10 mouse cellular contexts compared by ENCODE assay signal in genomic region chr2:129911203-129911921, GRCm38 (mm10).
DNase-seq lines count a peak whose midpoint lies in the region; ATAC-seq and TF ChIP-seq lines count a peak whose summit lies in the region.
"Had no signal": no experiment of that assay in that cellular context is flagged by ENCODE, and none has a peak within 500 bp of the region (broad histone marks: within the 10 kb centered on the region; RNA-seq: fewer than 3 reads in every experiment).

No protein-coding gene starts in this region.

- no peak overlapping the region for H3K9ac ChIP-seq in forebrain, postnatal 0 days
- no peak overlapping the region for H3K9ac ChIP-seq in forebrain, embryonic 13.5 days
- no peak overlapping the region for H3K9ac ChIP-seq in hindbrain, postnatal 0 days (replicated peaks; ENCODE audit: low read length)
- H3K9ac ChIP-seq in heart, embryonic 11.5 days (ENCODE audit: low read depth, low read length) = no peak overlapping the region

- no peak overlapping the region for H3K4me3 ChIP-seq in forebrain, postnatal 0 days (ENCODE audit: low read depth, low read length)
- H3K4me3 ChIP-seq in forebrain, embryonic 13.5 days = no peak overlapping the region
- no peak overlapping the region for H3K4me3 ChIP-seq in hindbrain, postnatal 0 days (ENCODE audit: low read length)
- peak overlapping the region; percentile 14; the same call in 1 of the 2 replicates for H3K4me3 ChIP-seq in midbrain, embryonic 10.5 days
- H3K4me3 ChIP-seq in heart, embryonic 11.5 days (ENCODE audit: low read depth, low read length) = no peak overlapping the region

- 0 out of 2 replicates have a peak overlapping the region, but pooled peaks have one; percentile 4 for H3K4me2 ChIP-seq in forebrain, postnatal 0 days (ENCODE audit: low read depth)
- no peak overlapping the region for H3K4me2 ChIP-seq in forebrain, embryonic 13.5 days
- H3K4me2 ChIP-seq in hindbrain, postnatal 0 days (ENCODE audit: low read depth, low read length) = peak overlapping the region; percentile 17; the same call in 1 of the 2 replicates
- no peak overlapping the region for H3K4me2 ChIP-seq in heart, embryonic 11.5 days

- H3K9me3 ChIP-seq in forebrain, postnatal 0 days (ENCODE audit: low read length) = no peaks in the 10 kb centered on the region
- no peaks in the 10 kb centered on the region for H3K9me3 ChIP-seq in forebrain, embryonic 13.5 days (replicated peaks)
- H3K9me3 ChIP-seq in hindbrain, postnatal 0 days (ENCODE audit: low read length) = no peaks in the 10 kb centered on the region
- no peaks in the 10 kb centered on the region for H3K9me3 ChIP-seq in midbrain, embryonic 10.5 days (replicated peaks)
- 0 out of 2 replicates have a peak, but pooled peaks cover 2% of the 10 kb centered on the region for H3K9me3 ChIP-seq in heart, embryonic 11.5 days (replicated peaks; ENCODE audit: control insufficient read depth, low read length)

- DNase-seq in forebrain, postnatal 0 days = no peak
- peak; percentile 49 for DNase-seq in hindbrain, postnatal 0 days (ENCODE audit: low spot score)
- DNase-seq in midbrain, embryonic 10.5 days (ENCODE audit: low spot score) = peak; percentile 25
- DNase-seq in urinary bladder, postnatal 14 days (ENCODE audit: low spot score) = no peak
- DNase-seq in lung, postnatal 14 days = no peak
- DNase-seq: lung, postnatal 10 days had no signal

- H3K27ac ChIP-seq in forebrain, postnatal 0 days (ENCODE audit: low read depth, low read length) = no peak overlapping the region
- no peak overlapping the region for H3K27ac ChIP-seq in forebrain, embryonic 13.5 days
- H3K27ac ChIP-seq in hindbrain, postnatal 0 days = no peak overlapping the region
- peak overlapping the region; percentile 33; the same call in 1 of the 2 replicates for H3K27ac ChIP-seq in midbrain, embryonic 10.5 days (replicated peaks)
- no peak overlapping the region for H3K27ac ChIP-seq in heart, embryonic 11.5 days (ENCODE audit: low read depth, low read length)

- TF ChIP-seq CTCF in forebrain, postnatal 0 days (IDR thresholded peaks at IDR 0.05; ENCODE audit: low read depth) = no peak
- no peak for TF ChIP-seq CTCF in hindbrain, postnatal 0 days (IDR thresholded peaks at IDR 0.05; ENCODE audit: low read depth)

- H3K27me3 ChIP-seq in forebrain, postnatal 0 days (ENCODE audit: insufficient read depth, low read length) = no peaks in the 10 kb centered on the region
- H3K27me3 ChIP-seq in forebrain, embryonic 13.5 days = no peaks in the 10 kb centered on the region
- no peaks in the 10 kb centered on the region for H3K27me3 ChIP-seq in hindbrain, postnatal 0 days (ENCODE audit: insufficient read depth, low read length)
- H3K27me3 ChIP-seq in midbrain, embryonic 10.5 days (ENCODE audit: low read depth, poor library complexity, severe bottlenecking) = peaks cover 50% of the 10 kb centered on the region
- peaks cover 7% of the 10 kb centered on the region; the same call in 1 of the 2 replicates for H3K27me3 ChIP-seq in heart, embryonic 11.5 days (ENCODE audit: control insufficient read depth, insufficient read depth, low read length)

- H3K36me3 ChIP-seq in forebrain, postnatal 0 days (ENCODE audit: insufficient read depth) = no peaks in the 10 kb centered on the region
- no peaks in the 10 kb centered on the region for H3K36me3 ChIP-seq in forebrain, embryonic 13.5 days (ENCODE audit: poor library complexity, severe bottlenecking)
- no peaks in the 10 kb centered on the region for H3K36me3 ChIP-seq in hindbrain, postnatal 0 days (ENCODE audit: insufficient read depth, low read length)
- H3K36me3 ChIP-seq in midbrain, embryonic 10.5 days = no peaks in the 10 kb centered on the region
- no peaks in the 10 kb centered on the region for H3K36me3 ChIP-seq in heart, embryonic 11.5 days (ENCODE audit: control insufficient read depth, insufficient read depth, low read length)

- H3K4me1 ChIP-seq in forebrain, postnatal 0 days (ENCODE audit: insufficient read depth) = peaks cover 7% of the 10 kb centered on the region; the same call in 1 of the 2 replicates
- peaks cover 15% of the 10 kb centered on the region for H3K4me1 ChIP-seq in forebrain, embryonic 13.5 days
- H3K4me1 ChIP-seq in hindbrain, postnatal 0 days (ENCODE audit: insufficient read depth, low read length) = no peaks in the 10 kb centered on the region; the same call in 1 of the 2 replicates
- H3K4me1 ChIP-seq in midbrain, embryonic 10.5 days = peaks cover 33% of the 10 kb centered on the region
- H3K4me1 ChIP-seq in heart, embryonic 11.5 days (ENCODE audit: control insufficient read depth, insufficient read depth, low read length) = peaks cover 4% of the 10 kb centered on the region; the same call in 1 of the 2 replicates

- 66% methylated on average over 19 of the region's 19 CpGs for WGBS in forebrain, postnatal 0 days
- WGBS in forebrain, embryonic 13.5 days = 64% methylated on average over 19 of the region's 19 CpGs
- WGBS in hindbrain, postnatal 0 days = 50% methylated on average over 19 of the region's 19 CpGs
- WGBS in midbrain, embryonic 10.5 days = 49% methylated on average over 19 of the region's 19 CpGs
- WGBS in heart, embryonic 11.5 days (ENCODE audit: insufficient replicate concordance) = 65% methylated on average over 19 of the region's 19 CpGs

- ATAC-seq in forebrain, postnatal 0 days = no peak
- no peak for ATAC-seq in forebrain, embryonic 13.5 days
- peak; percentile 39; the same call in 1 of the 2 replicates for ATAC-seq in common myeloid progenitor, adult 5-6 weeks (replicated peaks; ENCODE audit: low read depth, poor library complexity, severe bottlenecking)
- ATAC-seq in hindbrain, postnatal 0 days = no peak
- ATAC-seq in heart, embryonic 11.5 days (replicated peaks; ENCODE audit: insufficient number of reproducible peaks, low FRiP score, low TSS enrichment) = no peak
- ATAC-seq: inflammation-experienced regulatory T-cells, adult 6 months had no signal

Comparison
In these comparisons a context has a peak if more than half of its experiments do, and no peak if none do; other contexts are left out.
1. H3K4me2 ChIP-seq: peak in forebrain, postnatal 0 days (single experiment) and hindbrain, postnatal 0 days (single experiment); none in forebrain, embryonic 13.5 days (single experiment) and heart, embryonic 11.5 days (single experiment).
2. DNase-seq: peak in hindbrain, postnatal 0 days (single experiment) and midbrain, embryonic 10.5 days (single experiment); none in forebrain, postnatal 0 days (single experiment), urinary bladder, postnatal 14 days (single experiment) and lung, postnatal 14 days (single experiment).